Mouse (Mus musculus) G1E (cell line): ENCODE measurements around the gene Nags.

Experiments used
- CTCF ChIP-seq: IDR thresholded peaks from 2 replicates; pipeline ENCODE4 v1.5.1; 2012; ENCODE audit warnings: low read depth, low read length, inconsistent platforms, mixed read lengths
- GATA2 ChIP-seq: IDR thresholded peaks from 2 replicates; pipeline ENCODE4 v1.6.1; 2012; ENCODE audit warnings: low read depth, low read length, inconsistent platforms, borderline replicate concordance

DNA sequence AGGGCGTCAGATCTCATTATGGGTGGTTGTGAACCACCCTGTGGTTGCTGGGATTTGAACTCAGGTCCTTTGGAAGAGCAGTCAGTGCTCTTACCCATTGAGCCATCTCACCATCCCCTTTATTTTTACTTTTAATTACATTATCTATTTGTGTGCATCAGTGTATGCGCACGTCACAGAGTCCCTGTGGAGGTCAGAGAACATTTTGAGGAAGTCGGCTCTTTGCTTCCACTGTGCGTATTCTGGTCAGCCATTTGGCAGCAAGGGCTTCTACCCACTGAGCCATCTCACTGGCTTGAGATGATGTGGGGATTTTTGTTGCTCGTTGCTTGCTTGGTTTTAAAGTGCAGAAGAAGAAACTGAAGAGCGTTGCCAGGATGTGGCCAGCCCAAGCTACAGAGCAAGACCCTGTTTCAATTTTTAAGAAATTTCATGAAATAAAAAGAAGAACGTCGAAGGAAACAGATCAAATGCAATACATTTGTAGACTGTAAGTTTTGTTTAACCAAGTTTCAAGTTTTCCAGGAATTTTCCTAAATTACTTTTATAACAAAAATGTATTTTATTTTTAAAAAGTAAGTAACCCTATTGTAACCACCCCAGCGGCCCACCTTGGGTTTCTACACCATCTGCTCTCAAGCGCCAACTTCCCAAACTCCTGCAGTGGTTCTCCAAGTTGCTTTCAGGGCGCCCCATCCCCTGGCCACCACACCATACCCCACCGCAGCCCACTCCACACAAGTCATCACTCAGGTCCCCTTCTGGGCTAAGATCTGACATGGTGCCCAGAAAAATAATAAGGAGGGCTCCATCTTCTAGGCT, 7.5 kb upstream of the Nags start:
- TF ChIP-seq CTCF (no peak), GATA2 (no peak)
